Mouse (Mus musculus): Measurements from ENCODE around the gene Rnf151.

The Rnf151 gene

DNA sequence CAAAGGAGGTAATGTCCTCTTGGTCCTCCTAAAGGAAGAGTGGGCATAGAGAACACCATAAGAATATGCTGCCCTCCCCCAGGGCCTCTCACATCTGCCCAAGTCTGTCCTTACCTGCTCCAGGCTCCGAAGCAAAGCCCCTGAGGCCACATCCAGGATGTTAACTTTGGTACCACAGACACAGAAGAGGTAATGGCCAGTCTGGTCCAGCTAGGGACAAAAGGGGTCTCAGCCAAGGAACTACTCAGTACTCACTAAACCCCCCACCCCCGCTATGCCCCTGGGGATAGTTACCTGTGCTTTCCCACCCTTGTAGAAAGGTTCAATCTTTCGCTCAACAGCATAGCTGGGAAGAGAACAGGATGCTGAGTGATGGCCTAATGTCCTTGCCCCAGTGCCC, 12.0 kb downstream of the Rnf151 start:
- DNase-seq (ENCODE audit: low read depth): no peak

DNA sequence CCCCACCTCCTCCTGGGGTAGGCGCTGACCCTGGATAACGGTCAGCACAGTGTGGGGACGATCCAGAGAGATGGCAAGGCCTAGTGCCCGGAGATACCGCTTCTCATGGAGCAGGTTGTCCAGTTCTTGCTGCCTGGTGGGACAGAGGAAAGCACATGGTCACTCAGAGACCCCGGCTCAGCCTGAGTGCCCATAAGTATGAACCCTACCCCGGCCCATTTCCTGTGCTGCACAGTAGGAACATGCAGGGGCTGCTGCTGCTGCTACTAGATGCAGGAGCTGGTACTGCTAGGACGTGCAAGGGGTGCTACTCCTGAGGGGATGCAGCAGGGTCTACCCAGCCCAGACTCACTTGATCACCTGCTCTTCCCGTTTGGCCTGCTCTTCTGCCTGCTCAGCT, 16.6 kb downstream of the Rnf151 start:
- no peak for DNase-seq (ENCODE audit: low read depth)

DNA sequence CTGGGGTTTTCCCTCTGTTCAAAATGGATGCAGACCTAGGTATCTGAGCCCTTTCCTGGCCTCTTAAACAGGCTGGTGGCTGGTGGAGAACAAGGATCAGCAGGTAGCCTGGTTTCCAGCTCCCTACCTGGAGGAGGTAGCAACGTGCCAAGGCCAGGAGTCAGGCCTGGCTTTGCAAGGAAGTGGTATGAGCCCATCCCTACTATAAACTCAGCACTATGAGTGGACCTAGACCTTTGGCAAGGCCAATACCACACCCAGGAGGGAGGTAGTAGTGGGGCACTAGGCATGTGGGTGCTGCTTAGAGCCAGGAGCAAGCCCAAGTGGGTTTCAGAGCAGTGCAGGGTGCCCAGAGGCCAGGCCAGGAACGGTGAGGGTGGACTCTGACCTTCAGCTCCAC, 18.4 kb downstream of the Rnf151 start:
- DNase-seq (ENCODE audit: low read depth): no peak

DNA sequence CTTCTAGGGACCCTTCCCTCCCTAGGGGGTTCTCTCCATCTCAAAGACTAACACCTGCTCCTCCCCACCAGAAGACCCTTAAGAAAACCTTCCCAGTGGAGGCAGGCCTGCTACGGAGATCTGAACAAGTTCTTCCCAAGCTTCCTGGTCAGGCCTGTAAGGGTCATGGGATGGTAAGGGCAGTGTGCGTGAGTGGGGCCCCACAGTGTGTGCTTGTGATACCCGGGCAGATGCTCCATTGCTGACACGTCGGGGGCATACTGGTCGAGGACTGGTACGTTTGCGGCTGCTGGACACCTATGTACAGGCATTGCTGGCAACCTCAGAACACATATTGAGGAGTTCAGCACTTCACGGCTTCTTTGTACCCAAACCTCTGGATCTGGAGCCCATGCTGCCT, 19.1 kb downstream of the Rnf151 start:
- DNase-seq (ENCODE audit: low read depth): no peak

DNA sequence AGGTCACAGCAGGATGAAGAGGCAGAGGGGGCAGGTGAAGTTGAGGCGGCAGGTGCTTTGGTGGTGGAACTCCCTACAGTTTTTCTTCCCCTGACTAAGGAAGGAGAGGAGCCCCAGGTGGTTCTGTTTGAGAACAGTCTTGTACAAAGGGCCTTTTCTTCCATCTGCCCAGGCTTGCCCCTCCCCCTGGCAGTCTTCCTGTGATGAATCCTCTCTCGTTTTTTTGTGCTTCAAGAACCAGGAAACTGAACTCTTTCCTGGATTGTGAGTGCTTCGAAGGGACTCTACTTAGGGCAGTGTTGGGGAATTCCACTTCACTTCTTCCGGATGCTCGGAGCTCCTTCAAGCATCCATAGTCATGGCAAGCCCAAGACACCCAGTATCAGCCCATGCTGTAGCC, 19.9 kb downstream of the Rnf151 start:
- no peak for DNase-seq (ENCODE audit: low read depth)

DNA sequence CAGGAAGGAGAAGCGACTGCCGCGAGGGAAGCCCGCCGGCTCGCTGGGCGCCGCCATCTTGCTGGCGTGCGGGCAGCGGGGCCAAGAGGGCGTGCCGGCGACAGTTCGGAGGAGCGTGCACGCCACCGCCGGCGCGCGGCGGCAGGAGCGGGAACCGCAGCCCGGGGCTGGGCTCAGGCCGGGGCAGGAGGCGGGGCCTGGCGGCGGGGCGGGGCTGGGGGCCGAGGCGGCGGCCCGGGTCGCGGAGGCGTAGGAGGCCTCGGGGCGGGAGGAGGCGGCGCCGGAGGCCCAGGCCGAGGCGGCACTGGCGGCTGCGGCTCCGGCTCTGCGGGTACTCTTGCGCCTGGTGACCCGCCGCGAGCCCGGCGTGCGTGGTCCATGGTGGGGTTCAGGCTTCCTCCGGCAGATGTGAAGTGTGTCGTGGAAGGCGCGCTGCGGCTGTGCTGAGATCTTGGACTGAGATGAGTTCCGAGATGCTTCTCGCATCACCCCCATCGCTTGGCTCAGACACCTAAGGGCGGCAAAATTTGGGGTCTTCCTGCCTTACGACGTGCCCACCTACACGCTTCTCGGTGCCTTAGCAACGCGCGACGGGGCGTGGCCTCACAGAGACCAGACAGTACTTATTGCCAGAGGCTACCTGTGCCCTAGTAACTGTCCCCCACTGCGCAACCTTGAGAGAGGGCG, 21.7 kb downstream of the Rnf151 start, which contains the start of the genes Gfer and Noxo1:
Gfer (minus strand) TSS at position 146 of the 687 bp plus-strand sequence.
Noxo1 (plus strand) TSS at position 224 of the 687 bp plus-strand sequence.
- DNase-seq (ENCODE audit: low read depth): peak; percentile 87

DNA sequence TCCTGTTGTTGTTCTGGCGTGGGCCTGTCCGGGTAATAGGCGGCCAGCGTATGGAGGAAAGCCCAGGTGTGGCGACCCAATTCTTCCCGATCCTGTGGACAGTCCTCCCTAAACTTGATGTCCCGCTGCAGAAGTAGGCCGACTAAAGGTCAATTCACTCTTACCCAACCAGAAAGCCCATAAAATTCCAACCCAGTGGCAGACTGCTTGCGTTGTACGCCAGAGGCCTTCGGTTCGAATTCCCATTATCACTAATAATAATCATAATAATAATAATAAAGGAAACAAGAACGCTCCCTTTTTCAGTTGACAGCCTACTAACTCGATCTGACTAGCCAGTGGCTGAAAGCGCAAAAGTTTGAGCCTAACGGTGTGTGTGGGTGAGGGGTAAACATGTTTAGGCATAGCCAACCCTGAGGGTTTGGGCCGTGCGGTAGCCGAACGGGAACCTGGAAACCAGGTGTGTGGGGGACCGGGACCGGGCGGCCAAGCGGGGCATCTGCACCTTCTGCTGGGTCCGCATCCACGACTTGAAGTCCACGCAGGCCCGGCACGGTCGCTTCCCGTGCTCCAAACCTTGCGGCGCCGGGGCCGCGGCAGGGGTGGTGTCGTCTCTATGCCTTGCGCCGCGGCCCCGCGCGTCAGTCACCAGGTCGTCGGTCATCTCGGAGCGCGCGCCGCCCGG, 22.4 kb downstream of the Rnf151 start:
- no peak for DNase-seq (ENCODE audit: low read depth)

DNA sequence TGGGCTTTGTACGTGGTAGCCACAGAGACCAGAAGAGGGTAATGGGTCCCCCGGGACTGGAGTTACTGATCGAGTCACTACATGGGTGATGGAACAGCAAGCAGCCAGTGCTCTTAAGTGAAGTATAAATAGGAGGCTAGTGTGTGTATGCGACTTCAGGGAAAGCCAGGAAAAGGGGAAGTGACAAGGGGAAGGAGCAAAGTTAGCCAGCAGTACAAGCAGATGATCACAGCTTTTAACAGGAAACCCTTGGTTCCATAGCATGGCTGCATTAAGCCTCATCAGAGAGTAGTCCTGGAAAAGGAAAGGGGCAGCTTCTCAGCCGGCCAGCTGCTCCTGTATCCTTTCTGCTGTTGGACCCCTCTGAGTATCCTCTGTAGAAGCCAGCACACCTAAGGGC, 25.5 kb downstream of the Rnf151 start:
- DNase-seq (ENCODE audit: low read depth): no peak

DNA sequence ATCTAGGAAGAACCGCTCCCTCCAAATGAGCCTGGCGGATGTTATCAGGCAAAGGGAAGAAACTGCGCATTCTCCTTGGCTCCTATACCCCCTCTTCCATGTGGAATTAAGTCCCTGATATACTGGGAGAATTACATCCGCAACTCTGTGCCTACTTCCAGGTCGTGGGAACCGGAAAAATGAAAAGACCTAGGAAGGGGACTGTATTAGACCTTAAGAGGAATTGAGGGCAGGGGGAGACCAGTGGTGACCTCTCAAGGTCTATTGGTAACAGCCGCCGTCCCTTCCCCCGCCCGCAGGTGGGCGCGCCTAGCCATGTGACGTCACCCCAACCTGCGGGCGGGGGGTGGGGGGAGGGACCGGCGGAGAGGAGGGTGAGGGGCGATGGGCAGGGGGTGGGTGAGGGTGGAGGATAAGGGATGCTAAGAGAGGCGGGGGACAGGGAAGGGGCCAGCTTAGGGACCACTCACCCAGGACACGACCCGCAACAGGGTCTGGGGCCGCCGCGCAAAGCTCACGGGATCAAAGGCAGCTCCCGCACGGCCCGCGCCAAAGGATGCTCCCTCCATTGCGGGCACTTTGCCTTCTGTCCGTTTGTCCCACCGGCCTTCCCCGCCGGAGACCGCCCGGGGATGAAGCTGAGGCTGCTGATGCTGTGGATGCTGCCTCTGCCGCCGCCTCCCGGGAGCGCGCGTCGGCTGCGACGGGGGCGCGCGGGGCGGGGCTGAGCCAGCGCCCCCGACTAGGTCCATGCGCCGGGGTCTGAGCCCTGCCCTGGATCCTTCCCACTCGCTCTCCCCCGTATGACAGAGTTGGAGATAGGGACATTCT, 28.4 kb downstream of the Rnf151 start, which contains the start of gene Syngr3:
Syngr3 (minus strand) TSS at position 705 of the 831 bp plus-strand sequence.
- no peak for DNase-seq (ENCODE audit: low read depth)

DNA sequence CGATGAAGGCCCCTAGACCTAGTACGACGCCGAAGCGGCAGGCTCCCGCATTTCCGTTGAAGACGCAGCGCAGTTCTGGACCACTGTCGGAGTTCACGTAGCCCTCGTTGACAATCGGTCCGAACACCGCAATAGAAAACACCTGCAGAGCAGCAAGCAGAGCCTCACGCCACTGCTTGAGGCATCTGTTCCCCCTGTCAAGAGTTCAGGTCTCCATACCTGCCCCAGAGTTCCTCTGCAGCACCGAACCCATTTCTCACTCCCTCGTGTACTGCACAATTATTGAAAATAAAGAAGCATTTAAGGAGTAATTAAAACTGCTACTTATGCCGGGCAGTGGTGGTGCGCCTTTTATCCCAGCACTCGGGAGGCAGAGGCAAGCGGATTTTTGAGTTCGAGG, 30.3 kb downstream of the Rnf151 start:
- no peak for DNase-seq (ENCODE audit: low read depth)

DNA sequence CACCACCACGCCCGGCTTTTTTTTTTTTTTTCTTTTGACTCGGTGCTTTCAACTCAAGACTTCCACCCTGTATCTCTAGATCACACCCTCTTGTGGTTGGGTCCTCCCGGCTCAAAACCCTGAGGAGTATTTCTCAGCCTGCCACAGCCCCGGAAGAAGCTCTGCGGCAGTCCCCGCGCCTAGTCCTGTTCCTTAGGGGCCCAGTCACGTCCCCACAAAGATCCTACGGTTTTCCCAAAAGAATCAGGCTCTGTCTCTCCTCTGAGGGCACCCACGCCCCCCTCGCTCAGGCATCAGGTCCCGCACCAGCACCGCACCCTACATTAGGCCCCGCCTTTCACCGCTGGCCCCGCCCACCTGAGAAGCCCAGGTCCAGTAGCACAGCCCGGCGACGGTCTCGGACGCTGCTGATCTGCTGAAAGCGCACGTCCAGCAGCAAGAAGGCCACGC, 30.7 kb downstream of the Rnf151 start:
- DNase-seq (ENCODE audit: low read depth): peak; percentile 78

DNA sequence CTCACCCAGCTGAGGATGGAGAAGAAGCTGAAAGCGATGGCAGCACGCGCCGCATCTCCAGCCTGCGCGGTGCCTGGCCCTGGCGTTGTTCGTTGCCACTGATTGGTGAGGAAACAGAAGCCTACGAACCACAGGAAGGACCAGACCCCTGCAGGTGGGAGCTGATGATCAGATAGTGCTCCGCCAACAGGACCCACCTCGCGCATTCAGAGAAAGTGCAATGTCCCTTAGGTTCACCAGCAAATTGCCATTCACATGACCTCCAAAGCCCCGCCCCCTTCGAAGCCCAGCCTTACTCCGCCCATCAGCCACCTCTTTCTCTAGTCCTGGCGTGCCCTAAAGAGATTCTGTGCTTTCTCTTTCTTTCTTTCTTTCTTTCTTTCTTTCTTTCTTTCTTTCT, 31.3 kb downstream of the Rnf151 start:
- DNase-seq (ENCODE audit: low read depth): peak; percentile 65

DNA sequence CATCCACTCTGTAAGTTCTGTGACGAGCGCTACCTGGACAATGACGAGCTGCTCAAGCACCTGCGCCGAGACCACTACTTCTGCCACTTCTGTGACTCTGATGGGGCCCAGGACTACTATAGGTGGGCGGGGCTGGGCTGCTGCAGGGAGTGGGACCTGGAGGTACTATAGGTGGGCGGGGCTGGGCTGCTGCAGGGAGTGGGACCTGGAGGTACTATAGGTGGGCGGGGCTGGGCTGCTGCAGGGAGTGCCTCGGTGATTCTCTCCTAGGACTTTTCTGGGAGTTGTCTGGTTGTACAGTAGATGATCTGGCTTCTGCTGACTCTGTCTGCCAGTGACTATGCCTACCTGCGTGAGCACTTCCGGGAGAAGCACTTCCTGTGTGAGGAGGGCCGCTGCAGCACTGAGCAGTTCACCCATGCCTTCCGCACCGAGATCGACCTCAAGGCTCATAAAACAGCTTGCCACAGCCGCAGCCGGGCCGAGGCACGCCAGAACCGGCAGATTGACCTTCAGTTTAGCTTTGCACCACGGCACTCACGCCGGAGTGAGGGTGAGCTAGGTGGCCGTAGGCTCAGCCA, 40.3 kb downstream of the Rnf151 start:
- no peak for DNase-seq (ENCODE audit: low read depth)

DNA sequence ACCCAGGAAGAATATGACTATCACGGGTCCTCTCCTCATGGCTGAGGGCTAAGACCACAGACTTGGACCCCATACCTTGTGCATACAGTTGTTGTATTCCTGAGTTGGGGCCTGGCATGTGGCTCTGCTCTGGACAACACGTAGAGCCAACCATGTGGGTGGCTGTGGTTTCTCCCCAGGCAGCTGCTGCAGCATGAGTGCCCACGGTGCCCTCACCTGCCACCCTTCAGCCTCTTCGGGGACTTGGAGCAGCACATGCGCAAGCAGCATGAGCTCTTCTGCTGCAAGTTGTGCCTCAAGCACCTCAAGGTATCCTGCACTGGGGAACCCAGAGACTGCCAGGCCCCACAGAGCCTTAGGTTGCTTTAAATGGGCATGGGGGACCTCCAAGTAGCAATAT, 41.0 kb downstream of the Rnf151 start:
- no peak for DNase-seq (ENCODE audit: low read depth)

DNA sequence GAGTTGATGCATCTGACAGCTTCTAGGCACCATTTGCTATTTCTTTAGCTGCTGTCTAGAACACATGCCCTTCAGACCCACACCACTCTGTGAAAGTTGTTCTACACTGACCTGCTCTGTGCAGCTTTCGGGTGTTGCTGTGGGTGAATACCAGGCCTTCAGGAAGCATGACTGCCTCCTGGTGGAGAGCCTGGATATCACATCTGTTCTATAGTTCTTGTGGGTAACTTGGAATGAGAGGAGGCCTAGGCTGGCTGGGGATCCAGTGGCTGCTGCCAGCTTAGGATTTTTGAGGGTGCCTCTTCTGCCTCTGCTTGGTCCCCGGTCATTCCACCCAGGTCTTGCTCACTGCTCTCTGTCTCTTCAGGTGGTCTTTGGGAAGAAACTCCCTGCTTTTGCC, 41.7 kb downstream of the Rnf151 start:
- DNase-seq (ENCODE audit: low read depth): peak; percentile 88

DNA sequence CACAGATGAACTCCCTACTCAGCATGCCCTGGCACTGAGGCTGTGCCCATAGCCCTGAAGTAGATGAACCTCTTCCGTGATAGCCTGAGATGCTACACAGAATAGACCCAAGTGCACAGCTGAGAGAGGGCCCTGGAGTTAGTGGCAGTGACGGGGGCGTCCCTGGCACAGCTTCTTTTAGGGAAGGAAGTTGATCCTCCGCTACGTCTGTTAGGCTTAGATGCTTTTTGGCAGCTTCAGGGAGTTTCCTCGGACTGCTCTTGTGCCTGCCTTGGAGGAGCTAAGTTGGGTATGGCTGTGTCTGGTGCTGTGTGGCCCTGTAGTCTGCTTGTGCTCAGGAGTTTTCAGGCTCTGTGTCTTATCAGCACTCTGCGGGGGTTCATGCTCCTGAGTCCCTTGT, 43.6 kb downstream of the Rnf151 start:
- DNase-seq (ENCODE audit: low read depth): no peak

DNA sequence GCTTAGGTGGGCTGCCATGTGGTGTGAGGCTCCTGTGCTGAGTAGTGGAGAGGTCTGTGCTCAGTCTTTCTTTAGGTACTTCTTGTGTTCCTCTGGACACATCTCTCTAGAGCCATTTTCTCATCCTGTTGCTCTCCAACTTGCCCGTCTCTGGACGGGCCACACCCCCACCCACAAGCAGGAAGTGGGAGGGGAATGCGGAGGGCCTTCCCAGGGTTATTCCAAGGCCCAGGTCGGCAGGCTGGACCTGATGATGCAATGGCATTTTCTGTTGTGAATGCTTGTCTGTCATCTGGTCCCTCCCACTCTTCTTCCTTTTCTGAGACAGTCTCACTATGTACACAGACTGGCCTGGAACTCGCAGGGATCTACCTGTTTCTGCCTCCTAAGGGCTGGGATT, 45.7 kb downstream of the Rnf151 start:
- DNase-seq (ENCODE audit: low read depth): no peak

DNA sequence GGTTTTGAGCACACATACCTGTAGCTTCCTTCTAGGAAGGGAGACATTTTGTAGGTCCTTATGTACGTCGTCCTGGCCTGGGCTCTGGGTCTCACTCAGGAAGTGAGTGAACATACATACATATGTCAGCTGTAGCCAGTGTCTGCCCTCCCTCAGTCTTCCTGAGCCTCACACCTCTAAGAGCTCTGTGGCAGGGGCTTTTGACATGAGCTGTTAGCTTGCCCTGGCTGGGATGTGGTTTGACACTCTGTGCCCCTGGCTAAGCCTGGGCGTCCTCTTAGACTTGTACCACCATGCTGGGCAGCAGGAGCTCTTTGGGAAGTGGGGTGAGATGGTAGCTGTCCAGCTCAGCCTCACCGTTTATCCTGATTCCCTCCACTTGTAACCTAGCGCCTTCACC, 46.5 kb downstream of the Rnf151 start:
- DNase-seq (ENCODE audit: low read depth): no peak

DNA sequence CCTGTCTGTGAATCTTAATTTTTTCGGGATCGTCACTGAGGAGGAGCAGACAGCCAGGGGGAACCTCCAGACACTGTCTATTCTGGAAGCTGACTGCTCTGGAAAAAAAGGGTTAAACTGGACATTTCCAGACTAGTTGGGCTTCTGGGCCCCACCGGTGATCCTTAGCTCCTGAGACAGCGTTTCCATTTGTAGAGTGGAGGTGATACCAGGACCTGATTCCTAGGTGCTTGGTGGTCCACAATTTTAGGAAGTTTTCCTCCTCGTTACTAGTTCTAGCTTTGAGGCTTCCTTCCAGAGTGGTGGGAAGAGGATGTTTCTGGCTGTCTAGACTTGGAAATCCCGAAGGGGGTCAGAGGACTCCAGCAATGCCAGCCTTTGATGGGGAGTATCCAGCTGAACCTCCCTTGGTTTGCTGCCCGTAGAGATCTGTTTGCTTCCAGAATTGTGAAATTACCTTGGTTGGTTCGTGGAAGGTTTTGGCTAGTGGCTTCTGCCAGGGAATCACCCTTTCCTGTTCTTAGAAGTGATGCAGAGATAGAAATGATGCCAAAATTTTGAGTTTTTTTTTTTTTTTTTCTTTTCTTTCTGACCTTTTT, 47.5 kb downstream of the Rnf151 start:
- DNase-seq (ENCODE audit: low read depth): no peak

DNA sequence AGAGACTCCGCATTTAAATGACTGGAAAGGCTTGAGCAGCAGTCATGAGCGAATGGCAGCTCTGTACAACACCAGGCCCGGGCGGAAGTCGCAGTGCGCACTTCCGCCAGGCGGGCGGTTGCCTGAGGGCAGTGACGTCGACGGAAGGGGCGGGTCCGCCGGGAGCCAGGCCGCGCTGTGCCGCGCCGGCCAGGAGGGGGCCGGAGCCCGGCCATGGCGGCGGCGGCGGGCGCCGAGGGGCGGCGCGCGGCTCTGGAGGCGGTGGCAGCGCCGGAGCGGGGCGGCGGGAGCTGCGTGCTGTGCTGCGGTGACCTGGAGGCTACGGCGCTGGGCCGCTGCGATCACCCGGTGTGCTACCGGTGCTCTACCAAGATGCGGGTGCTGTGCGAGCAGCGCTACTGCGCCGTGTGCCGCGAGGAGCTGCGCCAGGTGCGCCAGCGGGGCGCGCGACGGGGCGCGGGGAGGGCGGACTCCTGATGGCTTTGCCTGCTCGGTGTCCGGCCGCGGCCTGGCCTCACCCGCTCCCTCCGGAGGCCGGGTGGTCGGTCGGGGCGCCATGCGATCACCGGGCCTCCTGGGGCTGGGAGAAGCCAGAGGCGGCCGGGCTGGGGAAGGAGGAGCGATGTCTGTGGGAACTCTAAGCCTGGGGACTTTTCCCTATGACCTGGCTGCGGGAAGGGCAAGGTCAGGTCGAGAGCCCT, 48.2 kb downstream of the Rnf151 start, which contains the start of gene Zfp598:
Zfp598 (plus strand) TSS at position 143 of the 701 bp plus-strand sequence.
- peak; percentile 95 for DNase-seq (ENCODE audit: low read depth)

DNA sequence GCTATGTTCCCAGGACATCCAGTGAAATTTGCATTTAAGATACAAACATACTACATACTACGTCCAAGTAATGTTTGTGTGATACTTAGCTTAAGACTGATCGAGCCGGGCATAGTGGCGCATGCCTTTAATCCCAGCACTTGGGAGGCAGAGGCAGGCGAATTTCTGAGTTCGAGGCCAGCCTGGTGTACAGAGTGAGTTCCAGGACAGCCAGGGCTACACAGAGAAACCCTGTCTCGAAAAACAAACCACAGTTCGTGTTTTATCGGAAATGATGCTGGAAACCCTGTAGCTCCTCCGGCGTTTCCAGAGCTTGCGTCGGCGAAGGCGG, 48.7 kb downstream of the Rnf151 start:
- DNase-seq (ENCODE audit: low read depth): peak; percentile 47
